Comparison of ENCODE assay signal across 8 mouse cellular contexts in genomic region chr17:80291148-80291547, GRCm38 (mm10). TPM values are rescaled to one million over a fixed set of nuclear protein-coding genes. Genes with fewer than 3 reads are reported as not detected.
A peak's percentile ranks its signal among the peaks of the same experiment; 100 is the strongest.
DNase-seq lines count a peak whose midpoint lies in the region; ATAC-seq lines count a peak whose summit lies in the region.

No protein-coding gene starts in this region.

- DNase-seq in adrenal gland, adult (ENCODE audit: inconsistent age in 2 of 2, low spot score in 1 of 2) = peak; percentile 32 to 78
- no peak for DNase-seq in adrenal gland, adult 18-20 months (ENCODE audit: low spot score in 2 of 2)
- DNase-seq in left cerebral cortex, adult 18-20 months (ENCODE audit: low spot score in 2 of 2) = peak; percentile 20 to 22
- no peak for DNase-seq in left cerebral cortex, postnatal 36 days (ENCODE audit: low spot score in 2 of 2)
- DNase-seq in ZHBTc4 (ENCODE audit: low read depth, low spot score) = peak; percentile 28
- peak; percentile 59 for DNase-seq in forelimb bud, embryonic 11.5 days (ENCODE audit: low read depth, low spot score)
- peak; percentile 44 for DNase-seq in thymus, postnatal 25 days

- H3K27me3 ChIP-seq in limb, embryonic 12.5 days = no peaks in the 10 kb centered on the region

- H3K9me3 ChIP-seq in limb, embryonic 12.5 days = no peaks in the 10 kb centered on the region

- H3K9ac ChIP-seq in limb, embryonic 12.5 days (replicated peaks) = no peak overlapping the region

- no peak overlapping the region for H3K4me2 ChIP-seq in limb, embryonic 12.5 days

- no peak overlapping the region for H3K4me3 ChIP-seq in limb, embryonic 12.5 days (replicated peaks)

- peaks cover 12% of the 10 kb centered on the region for H3K4me1 ChIP-seq in limb, embryonic 12.5 days (replicated peaks)

- intact Hi-C loops in left cerebral cortex, postnatal 36 days (cut with DNase I) = loop anchor here (2.0 to 5.0 kb wide), 3 partner anchors 41 to 270 kb away; partner anchors contain the start of gene Gm10190

- 0 out of 2 replicates have a peak, but pooled peaks have one; percentile 16 for ATAC-seq in limb, embryonic 12.5 days (ENCODE audit: insufficient number of reproducible peaks, insufficient read depth, low FRiP score, low TSS enrichment, low read depth)

- 30% methylated on average over 2 of the region's 2 CpGs for WGBS in limb, embryonic 12.5 days

- H3K27ac ChIP-seq in limb, embryonic 12.5 days = no peak overlapping the region

- no peaks in the 10 kb centered on the region for H3K36me3 ChIP-seq in limb, embryonic 12.5 days

RNA-seq across cellular contexts. Expression of gene Dhx57, which starts 0.9 kb away (rescaled TPM):
- total RNA-seq in adrenal gland, adult 18-20 months (2021) = 10 to 100 TPM in 1 of 2 experiments, 1 to 10 TPM in 1; 9.3 to 11.0 TPM
- 10 to 100 TPM; 34.3 to 37.8 TPM for total RNA-seq in left cerebral cortex, adult 18-20 months (2021)
- total RNA-seq in left cerebral cortex, postnatal 36 days (2021) = 10 to 100 TPM; 35.8 to 46.1 TPM
- 27.0 and 28.5 TPM in 2 replicates for polyA plus RNA-seq in limb, embryonic 12.5 days (2016; fragmentation: Nextera tagmentation; extraction: Ambion mirVana)

RNA-seq across cellular contexts. Expression of gene Morn2, which starts 1.1 kb away (rescaled TPM):
- 10 to 100 TPM; 16.8 to 22.0 TPM for total RNA-seq in adrenal gland, adult 18-20 months (2021)
- 10 to 100 TPM; 15.4 to 16.9 TPM for total RNA-seq in left cerebral cortex, adult 18-20 months (2021)
- 10 to 100 TPM; 16.5 to 18.3 TPM for total RNA-seq in left cerebral cortex, postnatal 36 days (2021)
- polyA plus RNA-seq in limb, embryonic 12.5 days (2016; fragmentation: Nextera tagmentation; extraction: Ambion mirVana) = 21.8 and 23.7 TPM in 2 replicates

RNA-seq across cellular contexts. Expression of gene Arhgef33, which starts 16.1 kb away (rescaled TPM):
- 1 to 10 TPM in 1 of 2 experiments, under 1 TPM in 1; 0.38 to 1.1 TPM for total RNA-seq in adrenal gland, adult 18-20 months (2021)
- total RNA-seq in left cerebral cortex, adult 18-20 months (2021) = 1 to 10 TPM; 2.4 to 3.9 TPM
- total RNA-seq in left cerebral cortex, postnatal 36 days (2021) = 1 to 10 TPM; 2.4 to 3.4 TPM
- 0.58 and 2.1 TPM in 2 replicates for polyA plus RNA-seq in limb, embryonic 12.5 days (2016; fragmentation: Nextera tagmentation; extraction: Ambion mirVana)

Comparison
In these comparisons a context has a peak if more than half of its experiments do, and no peak if none do; other contexts are left out.
1. DNase-seq: peak in adrenal gland, adult (2 of 2), left cerebral cortex, adult 18-20 months (2 of 2), ZHBTc4 (single experiment), forelimb bud, embryonic 11.5 days (single experiment) and thymus, postnatal 25 days (single experiment); none in adrenal gland, adult 18-20 months (0 of 2) and left cerebral cortex, postnatal 36 days (0 of 2).